Mouse (Mus musculus): ENCODE data around the gene Olfr1264. TPM values are rescaled to one million over a fixed set of nuclear protein-coding genes. Genes with fewer than 3 reads are reported as not detected.

The Olfr1264 gene
- not detected in 2 replicates for polyA plus RNA-seq (2016; fragmentation: Nextera tagmentation; extraction: Ambion mirVana)

DNA sequence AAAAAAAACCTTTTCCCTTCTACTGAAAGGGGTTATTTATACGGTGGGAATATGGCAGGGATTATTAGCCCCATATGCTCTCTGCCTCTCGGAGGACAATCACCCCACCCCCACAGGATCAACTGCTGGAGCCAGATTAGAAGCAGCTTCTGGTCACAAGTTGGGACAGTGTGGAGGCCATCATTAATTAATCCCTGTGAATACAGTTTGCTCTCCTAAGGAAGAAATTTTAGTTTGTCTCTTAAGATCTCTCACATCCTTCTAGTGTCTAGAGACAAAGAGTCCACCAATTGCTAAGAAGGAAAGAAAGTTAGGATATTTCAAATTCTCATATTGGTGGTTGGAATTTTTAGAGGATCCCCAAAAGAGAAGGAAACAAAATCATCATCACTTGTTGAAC, at the start of gene Olfr1264:
Olfr1264 (minus strand) TSS at position 101 of the 400 bp plus-strand sequence.
- H3K4me1 ChIP-seq, result no peaks in the 10 kb centered on the region
- no peak within 1 kb of the TSS for H3K27ac ChIP-seq
- H3K9ac ChIP-seq, result no peak within 1 kb of the TSS
- no peaks in the 10 kb centered on the region for H3K27me3 ChIP-seq
- H3K36me3 ChIP-seq, result no peaks in the 10 kb centered on the region
- WGBS, result 28% methylated on average over 2 of the region's 2 CpGs
- H3K4me3 ChIP-seq, result no peak within 1 kb of the TSS
- H3K9me3 ChIP-seq, result no peaks in the 10 kb centered on the region
- no peak within 1 kb of the TSS for H3K4me2 ChIP-seq (replicated peaks)
- no peak for ATAC-seq (ENCODE audit: insufficient number of reproducible peaks, insufficient read depth, low FRiP score, low TSS enrichment)

DNA sequence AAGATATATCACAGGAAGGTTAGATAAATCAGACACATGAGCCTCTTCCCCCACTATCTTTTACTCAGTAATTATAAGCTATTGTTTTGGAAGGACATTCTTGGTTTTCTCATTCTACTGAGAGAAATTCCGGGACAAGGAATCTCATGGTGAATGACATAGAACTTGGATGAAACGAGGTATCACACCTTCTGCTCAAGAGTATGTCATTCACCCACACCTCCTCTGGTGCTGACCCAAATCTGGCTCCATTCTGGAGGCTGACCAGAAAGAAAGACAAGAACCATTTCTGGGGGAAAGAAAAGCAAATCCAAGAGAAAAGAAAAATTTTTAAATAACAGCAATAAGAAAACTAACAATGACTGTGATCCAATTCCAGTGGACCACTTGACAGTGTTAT, 44.7 kb upstream of the Olfr1264 start:
- Histone ChIP-seq H3K4me1 (no peaks in the 10 kb centered on the region), H3K27me3 (no peaks in the 10 kb centered on the region), H3K36me3 (no peaks in the 10 kb centered on the region), H3K9ac (no peak overlapping the region), H3K27ac (no peak overlapping the region), H3K4me3 (no peak overlapping the region), H3K9me3 (no peaks in the 10 kb centered on the region), H3K4me2 (replicated peaks) (no peak overlapping the region)
- WGBS, result 75% methylated on average over 2 of the region's 2 CpGs
- ATAC-seq (ENCODE audit: insufficient number of reproducible peaks, insufficient read depth, low FRiP score, low TSS enrichment), result no peak

DNA sequence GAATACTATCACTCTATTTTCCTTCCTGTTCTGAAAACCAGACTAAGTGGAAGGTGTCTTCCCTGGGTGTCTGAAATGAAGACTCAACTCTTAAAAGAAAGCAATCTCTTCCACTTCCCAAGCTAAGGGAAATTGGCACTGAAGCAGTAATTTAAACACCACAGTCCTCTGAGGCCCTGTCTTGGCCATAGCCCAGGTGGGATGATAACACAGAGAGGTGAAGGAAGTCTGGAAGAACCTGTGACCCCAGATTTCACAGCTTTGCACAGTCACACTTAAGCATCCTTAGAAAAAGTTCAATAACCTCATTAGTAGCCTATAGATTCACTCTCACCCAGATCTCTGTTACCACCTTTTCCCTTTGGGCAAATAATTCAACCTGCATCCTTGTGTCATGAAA, 38.1 kb upstream of the Olfr1264 start, which contains the start of gene Olfr140:
Olfr140 (minus strand) TSS at position 101 of the 400 bp plus-strand sequence.
- Histone ChIP-seq H3K27me3 (no peaks in the 10 kb centered on the region), H3K36me3 (no peaks in the 10 kb centered on the region), H3K27ac (no peak within 1 kb of the TSS), H3K4me1 (no peaks in the 10 kb centered on the region), H3K9me3 (no peaks in the 10 kb centered on the region), H3K9ac (no peak within 1 kb of the TSS), H3K4me3 (no peak within 1 kb of the TSS), H3K4me2 (replicated peaks) (no peak within 1 kb of the TSS)
- no peak for ATAC-seq (ENCODE audit: insufficient number of reproducible peaks, insufficient read depth, low FRiP score, low TSS enrichment)

DNA sequence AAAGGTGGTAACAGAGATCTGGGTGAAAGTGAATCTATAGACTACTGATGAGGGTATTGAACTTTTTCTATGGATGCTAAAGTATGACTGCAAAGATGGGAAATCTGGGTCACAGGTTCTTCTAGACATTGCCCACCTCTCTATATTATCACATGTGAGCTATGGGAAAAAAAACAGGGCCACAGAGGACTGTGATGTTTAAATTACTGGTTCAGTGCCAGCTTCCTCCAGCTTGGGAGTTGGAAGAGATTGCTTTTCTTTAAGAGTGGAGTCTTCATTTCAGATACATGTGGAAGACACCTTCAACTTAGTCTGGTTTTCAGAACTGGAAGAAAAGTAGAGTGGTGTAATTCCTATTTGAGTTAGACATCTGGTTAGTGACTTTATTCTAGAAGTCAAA, 9.7 kb upstream of the Olfr1264 start, which contains the start of gene Olfr1265:
Olfr1265 (plus strand) TSS at position 301 of the 400 bp plus-strand sequence.
- Histone ChIP-seq H3K4me1 (no peaks in the 10 kb centered on the region), H3K9ac (no peak within 1 kb of the TSS), H3K27me3 (no peaks in the 10 kb centered on the region), H3K36me3 (no peaks in the 10 kb centered on the region), H3K4me3 (no peak within 1 kb of the TSS), H3K27ac (no peak within 1 kb of the TSS), H3K9me3 (no peaks in the 10 kb centered on the region), H3K4me2 (replicated peaks) (no peak within 1 kb of the TSS)
- no peak for ATAC-seq (ENCODE audit: insufficient number of reproducible peaks, insufficient read depth, low FRiP score, low TSS enrichment)

DNA sequence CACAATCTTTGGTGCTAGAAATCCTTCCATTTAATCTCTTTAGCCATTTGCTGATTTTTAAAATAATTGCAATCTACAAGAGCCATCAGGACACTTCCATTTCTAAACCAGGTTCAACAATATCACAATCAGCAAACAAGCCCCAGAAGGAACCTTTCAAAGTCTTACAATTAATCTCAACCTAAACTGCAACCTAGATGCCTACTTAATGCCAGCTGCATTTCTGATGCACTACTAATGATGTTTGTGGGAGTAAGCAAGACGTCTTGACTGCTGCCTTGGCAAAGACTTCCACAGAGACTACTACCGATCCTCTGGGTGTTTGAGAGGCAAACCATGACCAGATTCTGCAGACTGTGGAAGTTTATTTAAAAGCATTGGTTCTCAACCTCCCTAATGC, 13.5 kb downstream of the Olfr1264 start, which contains the start of gene Olfr1263:
Olfr1263 (plus strand) TSS at position 301 of the 400 bp plus-strand sequence.
- Histone ChIP-seq H3K9ac (no peak within 1 kb of the TSS), H3K4me3 (no peak within 1 kb of the TSS), H3K4me2 (replicated peaks) (no peak within 1 kb of the TSS), H3K27me3 (no peaks in the 10 kb centered on the region), H3K4me1 (no peaks in the 10 kb centered on the region), H3K27ac (no peak within 1 kb of the TSS), H3K36me3 (no peaks in the 10 kb centered on the region), H3K9me3 (no peaks in the 10 kb centered on the region)
- WGBS, result 82% methylated on average over 2 of the region's 2 CpGs
- ATAC-seq (ENCODE audit: insufficient number of reproducible peaks, insufficient read depth, low FRiP score, low TSS enrichment), result no peak

DNA sequence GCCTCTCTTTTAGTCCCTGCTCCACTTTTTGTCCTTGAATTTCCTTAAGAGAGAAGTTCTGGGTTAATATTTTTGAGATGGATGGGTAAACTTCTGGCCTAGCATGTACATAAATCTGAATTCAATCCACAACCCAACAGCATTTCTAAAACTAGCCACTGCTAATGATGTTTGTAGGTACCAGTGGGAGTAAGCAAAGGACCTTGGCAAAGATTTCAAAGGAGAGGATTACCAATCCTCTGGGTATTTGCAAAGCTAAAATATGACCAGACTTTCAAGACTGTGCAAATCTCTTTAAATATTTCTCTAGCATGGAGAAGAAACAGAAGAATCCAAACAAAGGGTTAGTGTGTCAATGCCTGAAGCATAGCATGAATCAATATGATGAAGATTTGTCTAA, 25.5 kb downstream of the Olfr1264 start, which contains the start of gene Olfr1262:
Olfr1262 (plus strand) TSS at position 301 of the 400 bp plus-strand sequence.
- Histone ChIP-seq H3K4me1 (no peaks in the 10 kb centered on the region), H3K4me3 (no peak within 1 kb of the TSS)
- ATAC-seq (ENCODE audit: insufficient number of reproducible peaks, insufficient read depth, low FRiP score, low TSS enrichment), result no peak

DNA sequence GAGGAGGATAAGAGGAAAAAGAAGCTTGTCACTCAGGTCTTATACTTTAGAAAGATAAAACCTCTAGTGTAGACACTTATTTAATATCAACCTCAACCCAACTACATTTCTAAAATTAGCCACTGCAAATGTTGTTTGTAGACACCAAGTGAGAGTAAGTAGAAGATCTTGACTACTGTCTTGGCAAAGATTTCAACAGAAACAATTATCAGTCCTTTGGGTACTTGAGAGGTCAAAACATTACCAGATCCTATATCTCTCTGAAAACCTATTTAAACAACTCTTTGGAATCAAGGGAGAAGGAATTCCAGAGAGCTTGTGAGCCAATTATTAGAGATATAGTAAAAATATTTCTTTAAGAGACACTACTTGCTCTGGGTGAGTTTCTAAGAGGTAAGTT, 34.5 kb downstream of the Olfr1264 start, which contains the start of gene Olfr1261:
Olfr1261 (plus strand) TSS at position 301 of the 400 bp plus-strand sequence.
- Histone ChIP-seq H3K27me3 (no peaks in the 10 kb centered on the region), H3K4me1 (no peaks in the 10 kb centered on the region), H3K9me3 (no peaks in the 10 kb centered on the region), H3K9ac (no peak within 1 kb of the TSS), H3K4me3 (no peak within 1 kb of the TSS), H3K36me3 (no peaks in the 10 kb centered on the region), H3K4me2 (replicated peaks) (no peak within 1 kb of the TSS), H3K27ac (no peak within 1 kb of the TSS)
- ATAC-seq (ENCODE audit: insufficient number of reproducible peaks, insufficient read depth, low FRiP score, low TSS enrichment), result no peak

More for the DNA sequence above, 25.5 kb downstream of the Olfr1264 start, which contains the start of gene Olfr1262:
- no peaks in the 10 kb centered on the region for H3K36me3 ChIP-seq
- H3K4me2 ChIP-seq (replicated peaks), result no peak within 1 kb of the TSS
- no peaks in the 10 kb centered on the region for H3K27me3 ChIP-seq
- no peaks in the 10 kb centered on the region for H3K9me3 ChIP-seq
- H3K9ac ChIP-seq, result no peak within 1 kb of the TSS
- no peak within 1 kb of the TSS for H3K27ac ChIP-seq

DNA sequence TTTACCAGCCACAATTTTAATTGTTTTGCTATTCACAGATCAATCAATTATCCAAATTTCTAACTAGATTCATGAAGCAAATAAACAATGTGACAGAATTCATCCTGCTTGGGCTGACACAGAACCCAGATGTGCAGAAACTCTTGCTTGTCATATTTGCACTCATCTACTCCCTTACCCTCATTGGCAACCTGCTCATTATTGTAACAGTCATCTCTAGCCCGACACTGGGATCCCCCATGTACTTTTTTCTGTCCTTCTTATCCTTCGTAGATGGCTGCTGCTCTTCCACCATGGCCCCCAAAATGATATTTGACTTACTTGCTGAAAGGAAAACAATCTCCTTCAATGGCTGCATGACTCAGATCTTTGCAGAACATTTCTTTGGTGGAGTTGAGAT, 47.7 kb downstream of the Olfr1264 start:
- ATAC-seq (ENCODE audit: insufficient number of reproducible peaks, insufficient read depth, low FRiP score, low TSS enrichment), result no peak
- no peak overlapping the region for H3K4me3 ChIP-seq
- no peaks in the 10 kb centered on the region for H3K9me3 ChIP-seq
- H3K4me1 ChIP-seq, result no peaks in the 10 kb centered on the region
- no peaks in the 10 kb centered on the region for H3K27me3 ChIP-seq
- WGBS, result 84% methylated on average over 2 of the region's 2 CpGs
- no peak overlapping the region for H3K27ac ChIP-seq
- H3K9ac ChIP-seq, result no peak overlapping the region
- H3K4me2 ChIP-seq (replicated peaks), result no peak overlapping the region
- no peaks in the 10 kb centered on the region for H3K36me3 ChIP-seq

DNA sequence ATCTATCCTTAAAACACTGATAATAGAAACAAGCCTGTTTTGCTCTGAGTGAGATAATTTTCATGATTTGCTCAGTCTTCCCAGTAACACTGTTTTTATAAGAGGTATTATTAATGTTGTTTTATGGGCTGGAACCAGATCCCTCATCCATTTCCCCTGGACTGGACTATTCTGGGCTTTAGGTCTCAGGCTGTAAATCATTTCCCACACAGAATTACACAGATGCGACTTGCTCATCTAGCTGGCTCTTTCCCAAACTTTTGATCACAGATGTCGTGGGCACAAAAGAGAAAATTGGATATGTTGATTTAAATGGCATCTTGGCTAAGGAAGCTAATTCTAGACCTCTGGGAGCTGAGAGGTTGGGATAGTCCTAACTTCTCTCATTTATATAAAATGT, 51.2 kb downstream of the Olfr1264 start, which contains the start of gene Olfr1260:
Olfr1260 (plus strand) TSS at position 157 of the 400 bp plus-strand sequence.
- H3K4me2 ChIP-seq (replicated peaks), result no peak within 1 kb of the TSS
- H3K36me3 ChIP-seq, result no peaks in the 10 kb centered on the region
- 64% methylated on average over 2 of the region's 2 CpGs for WGBS
- H3K9ac ChIP-seq, result no peak within 1 kb of the TSS
- no peaks in the 10 kb centered on the region for H3K4me1 ChIP-seq
- no peak within 1 kb of the TSS for H3K4me3 ChIP-seq
- H3K27ac ChIP-seq, result no peak within 1 kb of the TSS
- H3K9me3 ChIP-seq, result no peaks in the 10 kb centered on the region
- no peaks in the 10 kb centered on the region for H3K27me3 ChIP-seq
- no peak for ATAC-seq (ENCODE audit: insufficient number of reproducible peaks, insufficient read depth, low FRiP score, low TSS enrichment)

Other genes with a start within 250 kb of the Olfr1264 start
- gene Olfr1254, start 232.0 kb downstream of the Olfr1264 start, polyA plus RNA-seq (2016; fragmentation: Nextera tagmentation; extraction: Ambion mirVana), result not detected in 2 replicates
- gene Olfr1255, start 213.5 kb downstream of the Olfr1264 start, polyA plus RNA-seq (2016; fragmentation: Nextera tagmentation; extraction: Ambion mirVana), result not detected in 2 replicates
- gene Olfr1256, start 184.0 kb downstream of the Olfr1264 start, polyA plus RNA-seq (2016; fragmentation: Nextera tagmentation; extraction: Ambion mirVana), result not detected in 2 replicates
- not detected in 2 replicates for gene Olfr48, start 177.4 kb downstream of the Olfr1264 start, polyA plus RNA-seq (2016; fragmentation: Nextera tagmentation; extraction: Ambion mirVana)
- not detected in 2 replicates for gene Olfr1257, start 147.1 kb downstream of the Olfr1264 start, polyA plus RNA-seq (2016; fragmentation: Nextera tagmentation; extraction: Ambion mirVana)
- not detected in 2 replicates for gene Olfr1258, start 98.3 kb downstream of the Olfr1264 start, polyA plus RNA-seq (2016; fragmentation: Nextera tagmentation; extraction: Ambion mirVana)
- 0.04 TPM in 1 of 2 replicates, not detected in the other for gene Olfr1259, start 76.9 kb downstream of the Olfr1264 start, polyA plus RNA-seq (2016; fragmentation: Nextera tagmentation; extraction: Ambion mirVana)
- gene Olfr1260, start 51.2 kb downstream of the Olfr1264 start, polyA plus RNA-seq (2016; fragmentation: Nextera tagmentation; extraction: Ambion mirVana), result not detected in 2 replicates
- not detected in 2 replicates for gene Olfr1261, start 34.4 kb downstream of the Olfr1264 start, polyA plus RNA-seq (2016; fragmentation: Nextera tagmentation; extraction: Ambion mirVana)
- not detected in 2 replicates for gene Olfr1262, start 25.4 kb downstream of the Olfr1264 start, polyA plus RNA-seq (2016; fragmentation: Nextera tagmentation; extraction: Ambion mirVana)
- not detected in 2 replicates for gene Olfr1263, start 13.4 kb downstream of the Olfr1264 start, polyA plus RNA-seq (2016; fragmentation: Nextera tagmentation; extraction: Ambion mirVana)
- not detected in 2 replicates for gene Olfr1265, start 9.8 kb upstream of the Olfr1264 start, polyA plus RNA-seq (2016; fragmentation: Nextera tagmentation; extraction: Ambion mirVana)
- not detected in 2 replicates for gene Olfr140, start 38.0 kb upstream of the Olfr1264 start, polyA plus RNA-seq (2016; fragmentation: Nextera tagmentation; extraction: Ambion mirVana)
- gene Olfr1269, start 95.8 kb upstream of the Olfr1264 start, polyA plus RNA-seq (2016; fragmentation: Nextera tagmentation; extraction: Ambion mirVana), result not detected in 2 replicates
- gene Olfr32, start 116.7 kb upstream of the Olfr1264 start, polyA plus RNA-seq (2016; fragmentation: Nextera tagmentation; extraction: Ambion mirVana), result not detected in 2 replicates
- gene Olfr1270, start 127.5 kb upstream of the Olfr1264 start, polyA plus RNA-seq (2016; fragmentation: Nextera tagmentation; extraction: Ambion mirVana), result not detected in 2 replicates
- not detected in 2 replicates for gene Olfr1506, start 198.9 kb upstream of the Olfr1264 start, polyA plus RNA-seq (2016; fragmentation: Nextera tagmentation; extraction: Ambion mirVana)
- not detected in 2 replicates for gene Olfr142, start 232.0 kb upstream of the Olfr1264 start, polyA plus RNA-seq (2016; fragmentation: Nextera tagmentation; extraction: Ambion mirVana)
- not detected in 2 replicates for gene Olfr1271, start 245.5 kb upstream of the Olfr1264 start, polyA plus RNA-seq (2016; fragmentation: Nextera tagmentation; extraction: Ambion mirVana)